Mouse (Mus musculus) adipocyte (in vitro differentiated cells): ENCODE measurements at regions not wholly inside any gene's neighbourhood (a gene's known extent, or its start where the extent isn't known, plus 50 kb on each side); places are given as distances from the start of the nearest gene placed in this dataset.

Experiments
- DNase-seq: peaks from one replicate; pipeline ENCODE4 v3.0.0-alpha.2; 2016; ENCODE audit warnings: low spot score

- peak; percentile 75 for DNase-seq
These were observed 52.5 kb upstream of the Prr5 start for GRCm38 (mm10) chr15:84616880-84617279.

GRCm38 (mm10) chr15:84613536-84614527 lies 55.6 kb upstream of the Prr5 start:
- peak; percentile 83 for DNase-seq

- DNase-seq, result no peak
These were observed 55.3 kb upstream of the Rtl6 start for GRCm38 (mm10) chr15:84612961-84613360.

- no peak for DNase-seq
These were observed 52.3 kb upstream of the Rtl6 start for GRCm38 (mm10) chr15:84609825-84610442.

- no peak for DNase-seq
These were observed 51.4 kb upstream of the Rtl6 start for GRCm38 (mm10) chr15:84609063-84609462.
